Mouse (Mus musculus) inflammation-experienced regulatory T-cells (primary cell): Measurements from ENCODE around the gene Psmc2. TPM values are rescaled to one million over a fixed set of nuclear protein-coding genes. Genes with fewer than 3 reads are reported as not detected.

Source experiments
- polyA plus RNA-seq, 2 experiments: library from polyadenylated mRNA; unstranded; fragments of 100-300 nt; shearing (Covaris generic); gene quantifications; one replicate each; pipeline ENCODE4 v1.2.1; 2017

Psmc2 gene
- 100 to 1,000 TPM; 142 to 149 TPM for polyA plus RNA-seq

DNA sequence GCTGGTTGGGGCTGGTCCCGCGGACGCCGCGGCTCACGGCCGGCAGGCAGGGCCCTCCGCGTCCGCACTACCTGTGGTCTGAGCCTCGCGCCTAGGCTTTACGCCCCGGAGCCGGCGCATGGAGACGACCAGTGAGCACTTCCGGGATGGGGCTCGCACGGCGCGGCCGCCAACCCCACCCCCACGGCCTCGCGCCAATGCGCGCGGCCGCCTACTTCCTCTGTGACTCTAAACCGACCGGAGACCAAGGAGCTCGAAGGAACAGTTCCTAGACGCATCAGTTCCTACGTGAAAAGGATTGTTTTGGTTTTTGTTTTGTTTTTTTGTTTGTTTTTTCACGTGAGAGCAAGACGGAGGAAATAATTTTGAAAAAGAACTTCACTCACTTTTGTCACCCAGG lies at the start of gene Psmc2, which contains the start of gene Dnajc2:
Psmc2 (plus strand) TSS at position 231 of the 400 bp plus-strand sequence.
Dnajc2 (minus strand) TSS at position 199 of the 400 bp plus-strand sequence.

DNA sequence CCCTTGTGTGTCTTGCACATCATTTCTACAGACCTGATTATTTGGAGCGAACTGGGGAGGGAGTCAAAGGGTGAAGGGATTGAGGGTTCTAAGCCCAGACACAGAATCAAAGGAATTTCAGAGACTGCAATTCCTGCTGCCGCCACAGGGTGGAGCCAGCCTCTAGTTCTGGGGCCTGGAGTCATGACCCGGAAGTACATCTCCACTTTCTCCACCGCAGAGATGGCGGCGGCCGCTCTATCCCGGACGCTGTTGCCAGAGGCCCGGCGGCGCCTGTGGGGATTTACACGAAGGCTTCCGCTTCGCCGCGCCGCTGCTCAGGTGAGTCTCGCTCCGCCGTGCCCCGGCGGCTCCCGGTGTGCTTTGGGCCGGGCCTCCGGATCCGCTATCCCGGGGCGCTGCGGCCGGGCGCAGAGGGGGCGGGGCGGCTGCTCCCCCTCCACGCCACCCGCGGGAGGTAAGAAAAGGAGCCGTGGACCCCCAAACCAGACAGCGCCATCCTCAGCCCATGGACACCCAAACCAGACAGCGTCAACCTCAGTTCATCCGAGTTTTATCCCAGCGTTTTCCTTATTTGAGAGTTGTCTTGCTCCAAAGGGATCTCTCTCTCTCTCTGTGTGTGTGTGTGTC lies 48.0 kb upstream of the Psmc2 start, which contains the start of gene Pmpcb:
Pmpcb (plus strand) TSS at position 186 of the 630 bp plus-strand sequence.

Other genes starting within 250 kb of the Psmc2 start
- gene Lrrc17, start 241.7 kb upstream of the Psmc2 start, polyA plus RNA-seq: 1 to 10 TPM in 1 of 2 experiments, under 1 TPM in 1; 0.31 to 1.5 TPM
- gene Fbxl13, start 139.6 kb upstream of the Psmc2 start, polyA plus RNA-seq: under 1 TPM; 0.06 to 0.65 TPM
- 10 to 100 TPM; 33.7 to 48.3 TPM for gene Armc10, start 139.5 kb upstream of the Psmc2 start, polyA plus RNA-seq
- gene Napepld, start 83.9 kb upstream of the Psmc2 start, polyA plus RNA-seq: 1 to 10 TPM; 2.2 to 5.2 TPM
- 10 to 100 TPM; 60.4 to 62.7 TPM for gene Pmpcb, start 48.1 kb upstream of the Psmc2 start, polyA plus RNA-seq
- 10 to 100 TPM; 81.7 to 95.5 TPM for gene Dnajc2, start within 50 bp of the Psmc2 start, polyA plus RNA-seq
- gene Slc26a5, start 80.3 kb downstream of the Psmc2 start, polyA plus RNA-seq: under 1 TPM; 0.06 to 0.36 TPM